Mouse (Mus musculus) cerebellum, postnatal 10 days (tissue): Measurements from ENCODE around the gene Shoc2.

Experiments used
- DNase-seq, 2 experiments: peaks; one replicate each; pipeline ENCODE4 v3.0.0; 2021; ENCODE audit warnings: mixed read lengths in 2 of 2

Gene Shoc2

DNA sequence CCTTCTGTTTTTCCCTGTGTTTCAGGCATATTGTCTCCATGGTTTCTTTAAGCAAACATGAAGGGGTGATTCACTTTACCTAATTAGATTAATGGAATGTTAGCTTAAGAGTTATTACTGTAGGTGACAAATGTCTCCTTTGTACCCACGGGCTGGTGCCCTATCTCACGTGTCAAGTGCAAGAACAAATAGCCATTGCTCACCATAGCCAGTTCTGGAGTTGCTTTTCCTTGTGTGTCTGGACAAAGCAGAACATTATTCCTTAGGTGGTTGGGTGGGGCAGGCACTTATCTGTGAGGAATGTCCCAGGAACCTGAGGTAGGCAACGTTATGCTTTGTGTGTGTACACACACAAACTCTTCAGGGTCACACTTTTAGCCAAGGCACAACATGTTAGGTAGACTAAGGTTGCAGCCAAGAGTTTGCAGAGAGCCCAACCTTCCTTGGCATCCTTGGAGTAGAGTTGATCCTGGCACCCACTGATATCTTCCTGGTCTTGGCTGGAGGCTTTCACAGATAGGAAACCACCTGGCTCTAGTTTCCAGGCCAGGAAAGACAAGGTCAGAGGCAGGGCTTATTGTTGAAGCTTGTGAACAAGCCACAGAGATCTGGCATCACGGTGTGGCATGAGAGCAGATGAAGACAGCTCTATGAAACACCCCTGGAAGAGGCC lies 96.4 kb downstream of the Shoc2 start:
- peak; percentile 61 to 65 for DNase-seq

DNA sequence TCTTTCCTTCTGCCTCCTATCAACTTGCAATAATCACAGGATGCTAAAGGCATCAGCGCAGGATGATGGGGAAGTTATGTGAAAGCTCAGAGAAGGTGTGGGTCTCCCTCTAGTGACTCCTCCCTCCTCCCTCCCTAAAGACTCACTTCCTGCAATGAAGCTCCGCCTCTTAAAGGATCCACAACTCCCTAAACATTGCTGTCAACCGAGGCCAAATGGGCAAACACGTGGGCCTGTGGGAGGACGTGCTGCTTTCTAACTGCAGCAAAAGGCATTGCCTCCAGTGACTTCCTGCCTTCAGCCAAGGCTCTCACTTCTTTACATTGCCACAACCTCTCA lies 96.9 kb downstream of the Shoc2 start:
- peak; percentile 50 to 60 for DNase-seq

DNA sequence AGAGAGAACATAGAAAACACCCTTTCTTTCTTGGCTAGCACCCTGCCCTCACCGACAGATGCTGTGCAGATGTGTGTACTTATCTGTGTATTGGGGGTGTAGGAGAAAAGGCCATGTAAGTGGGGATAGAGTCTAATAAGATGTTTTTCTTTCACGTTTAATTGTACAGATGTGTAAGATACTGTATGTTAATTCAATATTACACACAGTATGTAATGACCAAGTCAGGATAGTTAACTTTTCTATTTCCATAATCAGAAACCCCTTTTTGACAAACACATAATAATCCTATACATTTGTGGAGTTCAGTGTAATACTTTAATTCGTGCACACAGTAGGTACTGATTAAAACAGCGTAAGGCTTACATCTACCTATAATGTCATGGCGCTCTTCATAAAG lies 99.7 kb downstream of the Shoc2 start, which contains the start of gene Adra2a:
Adra2a (plus strand) TSS at position 301 of the 400 bp plus-strand sequence.
- no peak for DNase-seq

DNA sequence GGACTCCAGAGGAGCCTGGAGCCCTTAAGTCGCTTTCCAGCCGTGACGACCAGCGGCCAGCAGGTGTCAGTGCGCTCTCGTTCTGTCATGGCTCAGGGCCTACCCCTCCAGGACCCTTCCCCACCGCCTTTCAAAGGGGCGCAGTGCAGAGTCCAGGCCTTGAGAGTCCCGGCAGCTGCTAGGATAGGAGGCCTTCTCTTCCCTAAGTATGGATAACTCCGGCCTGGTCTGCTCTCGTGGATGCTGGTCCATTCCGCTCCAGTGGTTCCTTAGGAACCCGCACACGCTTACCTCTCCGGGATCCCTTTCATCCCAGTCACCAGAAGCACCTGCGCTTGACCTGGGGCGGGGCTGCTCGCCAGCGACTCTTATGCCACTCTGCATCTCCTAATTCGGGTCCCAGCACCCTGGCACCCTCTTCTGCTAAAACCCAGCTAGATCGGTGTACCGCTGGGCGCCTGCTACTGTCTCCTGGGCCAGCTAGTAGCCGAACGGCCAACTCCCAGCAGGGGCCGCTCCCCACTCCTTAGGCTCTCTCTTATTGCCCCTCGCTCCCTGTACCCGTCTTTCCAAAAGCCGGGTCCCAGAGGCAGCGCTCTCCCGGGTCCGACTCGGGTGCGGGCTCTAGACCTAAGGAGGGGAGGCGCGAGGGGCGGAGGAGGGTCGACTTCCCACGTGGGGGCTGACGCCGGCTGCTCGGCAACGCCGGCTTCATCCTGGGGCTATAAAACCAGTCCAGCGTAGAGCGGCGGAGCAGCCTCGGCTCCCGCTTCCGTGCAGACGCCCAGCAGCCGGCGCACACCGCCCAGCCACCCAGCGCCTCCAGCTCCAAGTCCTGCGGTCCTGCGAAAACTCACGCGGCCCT lies 100.6 kb downstream of the Shoc2 start:
- peak; percentile 91 to 92 for DNase-seq

DNA sequence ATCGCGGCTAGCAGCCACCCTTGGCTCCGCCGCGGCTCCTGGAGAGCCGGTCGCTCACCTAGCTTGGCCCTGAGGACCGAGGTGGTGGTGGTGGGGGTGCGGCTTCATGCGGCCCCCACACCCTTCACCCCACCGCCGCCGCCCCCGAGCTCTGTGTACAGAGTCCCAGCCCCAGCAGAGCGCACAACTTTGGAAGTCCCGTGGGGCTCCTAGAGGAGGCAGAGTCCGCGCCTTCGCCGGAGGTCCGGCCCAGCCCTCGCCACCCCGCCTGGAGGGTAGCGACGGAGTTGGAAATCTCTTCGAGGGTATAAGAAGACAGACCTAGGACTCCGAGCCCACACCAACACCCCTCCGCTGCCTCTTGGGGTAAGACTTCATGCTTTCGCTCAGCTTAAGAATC lies 101.3 kb downstream of the Shoc2 start:
- peak; percentile 43 to 46 for DNase-seq

DNA sequence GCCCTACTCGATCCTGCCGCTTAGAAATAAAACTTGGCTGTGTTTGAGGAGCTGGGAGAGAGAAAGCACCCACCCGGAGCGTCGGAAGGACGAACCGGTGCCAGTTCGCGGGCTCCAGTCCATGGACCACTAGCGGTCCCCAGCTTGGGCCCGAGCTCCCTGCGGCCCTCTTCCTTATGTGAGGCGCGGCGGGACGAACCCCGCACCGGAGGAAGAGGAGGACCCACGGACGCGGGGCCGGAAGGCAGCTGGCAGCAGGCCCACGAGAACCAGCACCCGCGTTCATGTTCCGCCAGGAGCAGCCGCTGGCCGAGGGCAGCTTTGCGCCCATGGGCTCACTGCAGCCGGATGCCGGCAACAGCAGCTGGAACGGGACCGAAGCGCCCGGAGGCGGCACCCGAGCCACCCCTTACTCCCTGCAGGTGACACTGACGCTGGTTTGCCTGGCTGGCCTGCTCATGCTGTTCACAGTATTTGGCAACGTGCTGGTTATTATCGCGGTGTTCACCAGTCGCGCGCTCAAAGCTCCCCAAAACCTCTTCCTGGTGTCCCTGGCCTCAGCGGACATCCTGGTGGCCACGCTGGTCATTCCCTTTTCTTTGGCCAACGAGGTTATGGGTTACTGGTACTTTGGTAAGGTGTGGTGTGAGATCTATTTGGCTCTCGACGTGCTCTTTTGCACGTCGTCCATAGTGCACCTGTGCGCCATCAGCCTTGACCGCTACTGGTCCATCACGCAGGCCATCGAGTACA lies 102.0 kb downstream of the Shoc2 start:
- DNase-seq, result peak; percentile 53 to 56

DNA sequence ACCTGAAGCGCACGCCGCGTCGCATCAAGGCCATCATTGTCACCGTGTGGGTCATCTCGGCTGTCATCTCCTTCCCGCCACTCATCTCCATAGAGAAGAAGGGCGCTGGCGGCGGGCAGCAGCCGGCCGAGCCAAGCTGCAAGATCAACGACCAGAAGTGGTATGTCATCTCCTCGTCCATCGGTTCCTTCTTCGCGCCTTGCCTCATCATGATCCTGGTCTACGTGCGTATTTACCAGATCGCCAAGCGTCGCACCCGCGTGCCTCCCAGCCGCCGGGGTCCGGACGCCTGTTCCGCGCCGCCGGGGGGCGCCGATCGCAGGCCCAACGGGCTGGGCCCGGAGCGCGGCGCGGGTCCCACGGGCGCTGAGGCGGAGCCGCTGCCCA lies 102.6 kb downstream of the Shoc2 start:
- DNase-seq, result peak; percentile 26 to 37

DNA sequence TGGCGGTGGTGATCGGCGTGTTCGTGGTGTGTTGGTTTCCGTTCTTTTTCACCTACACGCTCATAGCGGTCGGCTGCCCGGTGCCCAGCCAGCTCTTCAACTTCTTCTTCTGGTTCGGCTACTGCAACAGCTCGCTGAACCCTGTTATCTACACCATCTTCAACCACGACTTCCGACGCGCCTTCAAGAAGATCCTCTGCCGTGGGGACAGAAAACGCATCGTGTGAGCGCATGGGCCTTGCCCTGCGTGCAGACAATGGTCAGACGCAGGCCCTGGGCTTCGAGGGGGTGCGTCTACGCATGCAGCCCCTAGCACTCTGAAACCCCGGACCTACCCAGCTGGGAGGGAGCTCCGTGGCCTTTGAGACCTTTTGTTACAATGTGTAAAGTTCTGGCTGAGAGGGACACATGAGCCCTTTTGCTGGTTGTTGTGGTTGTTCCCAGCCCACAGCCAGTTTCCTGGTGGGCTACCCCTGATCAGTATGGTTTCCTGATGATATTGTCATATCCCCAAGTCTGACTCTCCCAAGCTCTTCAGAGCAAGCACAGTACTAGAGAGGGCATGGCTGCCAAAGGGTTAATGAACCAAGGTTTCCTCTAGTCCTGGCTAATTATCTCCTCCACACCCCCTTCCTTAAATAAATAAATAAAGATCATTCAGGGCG lies 103.4 kb downstream of the Shoc2 start:
- DNase-seq, result peak in 1 of 2 experiments; percentile 15

DNA sequence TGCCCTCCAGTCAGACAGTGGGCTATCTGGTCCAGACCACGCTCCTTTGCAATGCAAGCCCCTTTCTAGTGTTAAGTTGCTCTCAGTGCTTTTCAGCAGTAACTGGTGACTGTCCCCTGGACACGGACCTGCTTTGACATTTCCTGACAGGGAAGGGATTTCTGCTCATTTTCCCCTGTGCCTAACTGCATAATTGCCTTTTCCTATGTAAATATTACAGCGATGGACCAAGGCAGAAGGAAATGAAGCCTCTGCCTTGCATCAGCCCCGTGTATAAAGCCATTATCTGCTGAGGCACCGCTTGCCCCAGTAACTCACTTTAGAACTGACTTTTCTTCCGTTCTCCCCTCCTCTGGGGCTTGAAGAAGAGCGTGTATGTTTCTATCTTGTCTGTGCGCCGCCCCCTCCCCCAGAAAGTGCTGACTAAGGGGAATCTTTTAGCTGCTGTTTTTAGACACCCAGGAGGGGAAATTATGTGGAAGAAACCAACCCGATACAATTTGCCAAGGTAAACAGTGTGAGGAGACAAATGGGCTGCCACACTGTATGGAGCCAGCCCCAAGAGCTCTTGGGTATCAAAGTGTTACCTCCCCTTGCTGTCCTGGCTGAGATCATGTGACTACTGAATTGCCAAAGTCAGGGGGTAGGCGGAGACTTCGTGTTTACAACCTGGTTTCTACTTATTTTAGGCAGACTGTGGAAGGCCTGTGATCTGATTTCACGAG lies 104.2 kb downstream of the Shoc2 start:
- DNase-seq, result no peak

DNA sequence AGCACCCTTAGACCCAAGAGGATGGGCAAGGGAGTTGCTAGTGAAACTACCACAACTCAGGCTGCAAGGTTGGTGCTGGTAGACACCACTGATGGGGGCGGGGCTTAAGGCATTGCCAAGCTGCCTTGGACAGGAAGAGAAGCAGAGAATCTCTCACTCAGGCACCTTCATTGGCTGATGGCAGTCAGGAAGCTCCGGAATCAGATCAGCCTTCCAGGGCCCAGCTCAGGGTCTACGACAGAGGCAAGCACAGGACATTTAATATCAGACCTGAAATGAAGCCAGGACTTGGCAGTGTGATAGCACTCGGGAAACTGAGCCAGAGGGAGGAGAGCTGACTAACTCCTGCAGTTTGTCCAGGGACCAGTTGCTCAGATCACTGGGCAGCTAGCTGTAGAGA lies 107.5 kb downstream of the Shoc2 start:
- peak in 1 of 2 experiments; percentile 32 for DNase-seq

DNA sequence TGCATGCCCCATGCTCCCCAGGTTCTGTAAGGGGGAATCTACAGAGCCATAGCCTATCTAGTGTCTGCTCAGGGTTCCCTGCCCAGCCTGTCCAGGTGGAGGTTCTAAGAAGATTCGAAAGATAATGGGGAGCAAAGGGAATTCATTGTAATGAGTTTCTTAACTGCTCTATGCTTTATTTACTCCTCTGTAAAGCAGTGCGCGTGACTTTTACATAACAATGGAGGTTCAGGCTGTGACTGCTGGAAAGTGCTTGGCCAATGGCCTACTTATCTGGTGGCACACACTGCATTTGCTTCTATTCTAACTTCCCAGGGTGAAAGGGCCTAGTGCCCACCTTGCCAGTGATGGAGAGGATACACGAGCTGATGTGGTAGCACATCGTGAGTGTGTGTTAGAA lies 111.7 kb downstream of the Shoc2 start:
- DNase-seq, result no peak

DNA sequence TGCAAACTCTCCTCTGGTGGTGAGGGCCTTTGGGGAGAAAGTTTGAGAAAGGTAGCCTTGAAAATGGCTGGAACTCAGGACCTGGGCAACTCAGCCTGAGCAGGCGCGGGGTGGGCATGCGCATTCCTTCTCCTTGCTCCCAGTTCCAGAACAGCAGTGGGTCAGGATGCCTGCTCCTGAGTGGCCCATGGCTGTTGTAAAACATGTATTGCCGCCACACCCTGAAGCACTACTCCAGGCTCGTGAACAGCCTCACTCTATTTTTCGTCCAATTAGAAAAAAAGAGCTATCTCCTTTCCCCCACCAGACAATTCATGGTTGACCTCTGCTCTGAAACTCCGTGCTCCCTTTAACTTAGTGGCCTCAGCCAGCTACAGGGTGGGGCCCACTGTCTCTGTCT lies 124.3 kb downstream of the Shoc2 start:
- no peak for DNase-seq

DNA sequence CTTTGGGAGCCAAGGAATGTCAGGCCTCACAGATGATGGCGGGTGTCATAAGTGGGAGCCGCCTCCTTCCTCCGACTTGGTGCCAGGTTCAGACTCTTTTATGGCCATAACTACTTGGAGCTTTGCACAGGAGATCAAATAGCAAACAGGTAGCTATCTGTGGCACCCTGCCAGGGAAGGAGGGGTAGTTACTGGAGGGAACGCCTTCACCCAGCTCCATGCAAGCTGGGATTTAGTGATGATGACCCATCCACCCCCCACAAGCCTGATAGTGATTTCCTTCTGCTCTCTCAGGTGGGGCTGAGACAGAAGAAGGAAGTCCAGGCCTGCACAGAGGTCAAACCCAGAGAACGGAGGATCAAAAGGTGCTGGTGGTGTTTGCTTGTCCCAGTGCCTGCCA lies 126.4 kb downstream of the Shoc2 start:
- no peak for DNase-seq

DNA sequence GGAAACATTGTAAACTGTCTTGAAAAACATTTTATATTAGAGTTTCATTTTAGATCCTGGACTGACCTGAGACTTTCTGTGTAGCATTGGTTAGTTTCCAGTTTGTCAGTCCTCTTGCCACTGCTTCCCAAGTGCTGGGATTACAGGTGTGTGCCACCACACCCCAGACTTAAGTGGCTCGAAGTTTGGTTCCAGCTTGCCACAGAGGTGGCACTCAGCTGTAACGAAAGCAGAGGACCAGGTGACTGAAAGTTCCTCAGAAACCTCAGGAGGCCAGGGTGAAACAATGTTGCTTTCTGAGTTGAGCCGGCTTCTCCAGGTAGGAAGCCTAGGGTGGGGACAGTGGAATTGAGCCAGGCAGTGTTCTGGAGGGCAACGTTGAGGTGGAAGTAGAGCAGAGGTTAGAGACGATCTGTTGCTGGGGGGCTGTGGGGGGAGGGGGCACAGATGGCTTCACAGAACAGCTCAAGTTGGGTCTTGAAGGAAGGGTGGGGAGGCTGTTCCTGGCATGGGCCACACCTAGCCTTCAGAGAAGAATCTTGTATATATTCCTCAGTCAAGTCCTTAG lies 128.2 kb downstream of the Shoc2 start:
- DNase-seq, result no peak

DNA sequence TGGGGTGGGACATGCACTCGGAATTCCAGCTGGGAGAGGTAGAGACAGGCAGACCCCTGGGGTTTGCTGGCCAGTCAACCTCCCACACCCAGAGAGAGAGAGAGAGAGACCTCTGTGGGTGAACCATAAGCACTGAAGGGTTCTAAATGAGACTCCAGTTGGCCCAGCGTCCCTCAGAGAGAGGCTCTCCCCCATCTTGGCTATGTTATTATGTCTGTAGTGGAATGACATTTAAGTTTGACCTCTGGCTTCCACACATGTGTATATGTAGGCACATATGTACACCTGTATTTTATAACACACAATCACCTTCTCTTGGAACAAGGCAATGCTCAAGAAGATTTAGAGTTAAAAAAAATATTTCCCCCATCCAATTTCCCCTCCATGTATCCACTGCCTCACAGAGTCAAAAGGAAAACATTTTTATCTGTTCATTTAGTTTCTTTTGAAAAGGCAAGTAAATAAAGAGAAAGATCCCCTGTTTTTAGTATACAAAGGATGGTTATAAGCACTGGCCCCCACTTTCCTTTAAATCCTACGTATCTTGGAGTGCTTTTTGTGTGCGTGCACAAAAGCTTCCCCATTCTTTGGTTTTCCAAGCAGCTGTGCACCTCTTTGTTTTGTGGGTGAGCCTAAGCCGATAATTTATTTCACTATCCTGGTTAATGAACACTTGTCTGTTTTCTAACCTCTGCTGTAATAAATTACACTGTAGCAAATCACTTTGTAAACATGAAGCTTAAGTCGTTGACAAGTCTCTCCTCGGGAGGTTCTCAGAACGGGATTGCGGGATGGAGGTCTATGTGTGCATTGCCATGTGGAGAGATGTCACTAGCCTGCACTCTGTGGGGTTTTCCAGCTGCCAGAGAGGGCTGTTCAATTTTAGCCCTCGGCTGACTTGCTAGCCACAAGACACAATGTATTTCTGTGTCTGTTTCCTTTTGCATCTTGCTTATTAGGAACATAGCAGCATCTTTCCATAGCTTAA lies 132.6 kb downstream of the Shoc2 start:
- no peak for DNase-seq

DNA sequence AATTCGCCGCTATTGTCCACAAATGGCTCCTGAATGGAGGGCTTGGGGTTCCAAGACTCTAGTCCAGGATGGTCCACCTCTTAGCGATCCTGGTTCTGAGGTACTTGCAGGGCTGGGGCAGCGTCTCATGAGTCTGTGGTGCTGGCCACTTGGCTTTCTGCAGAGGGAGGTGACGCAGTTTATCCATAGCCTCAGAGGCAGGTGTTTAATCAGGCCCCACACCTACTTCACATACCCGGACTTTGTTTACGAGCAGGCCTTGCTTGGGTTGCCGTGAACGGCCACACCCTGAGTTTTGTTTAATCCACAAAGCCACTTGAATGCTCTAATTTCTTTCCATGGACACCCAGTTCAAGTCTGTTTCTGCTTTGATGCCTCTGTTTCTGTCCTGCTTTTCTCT lies 137.2 kb downstream of the Shoc2 start:
- DNase-seq, result no peak

DNA sequence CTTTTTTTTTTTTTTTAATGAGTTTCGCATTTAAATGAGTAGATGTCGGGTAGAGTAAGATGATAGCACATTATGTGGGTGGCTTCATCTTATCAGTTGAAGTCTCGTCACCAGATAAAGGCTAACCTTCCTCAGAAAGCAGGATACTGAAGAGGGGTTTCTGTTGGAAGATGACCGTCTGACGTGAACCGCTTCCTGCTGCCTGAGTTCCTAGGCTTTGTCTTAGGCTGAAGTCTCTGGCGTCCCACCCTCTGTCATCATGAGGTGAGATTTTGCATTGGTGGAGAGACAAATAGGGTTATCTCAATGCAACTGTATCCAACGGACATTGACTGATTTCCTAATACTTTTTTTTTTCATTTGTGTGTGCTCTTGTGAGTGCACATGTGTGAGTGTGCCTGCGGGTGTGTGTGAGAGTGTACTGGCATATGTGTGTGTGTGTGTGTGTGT lies 137.6 kb downstream of the Shoc2 start:
- no peak for DNase-seq
